Mouse (Mus musculus): ENCODE measurements around the gene Nfya. TPM values are rescaled to one million over a fixed set of nuclear protein-coding genes. Genes with fewer than 3 reads are reported as not detected.
A peak's percentile ranks its signal among the peaks of the same experiment; 100 is the strongest.

Nfya gene
- polyA plus RNA-seq, 1 experiment from 2014 or later, result 8.9 TPM

- H3K4me1 ChIP-seq (replicated peaks), result peaks cover 30% of the 10 kb centered on the region
- ATAC-seq (replicated peaks; ENCODE audit: insufficient number of reproducible peaks, insufficient read depth, low FRiP score, low read depth), result no peak
- WGBS, result 44% methylated on average over 8 of the region's 8 CpGs
- peak overlapping the region; percentile 84 for H3K4me2 ChIP-seq
- H3K36me3 ChIP-seq, result peaks cover 21% of the 10 kb centered on the region
- peak overlapping the region; percentile 66 for H3K4me3 ChIP-seq
- peak overlapping the region; percentile 98 for H3K27ac ChIP-seq
- H3K27me3 ChIP-seq, result no peaks in the 10 kb centered on the region
- H3K9ac ChIP-seq, result peak overlapping the region; percentile 75; the same call in 1 of the 2 replicates
- H3K9me3 ChIP-seq (replicated peaks), result no peaks in the 10 kb centered on the region
Measured at GRCm38 (mm10) chr17:48411241-48411640, 1.5 kb upstream of the Nfya start.

- Histone ChIP-seq H3K4me3 (peak overlapping the region; percentile 66), H3K27me3 (no peaks in the 10 kb centered on the region), H3K9me3 (replicated peaks) (no peaks in the 10 kb centered on the region), H3K4me1 (replicated peaks) (peaks cover 30% of the 10 kb centered on the region), H3K9ac (peak overlapping the region; percentile 75), H3K36me3 (peaks cover 16% of the 10 kb centered on the region; the same call in 1 of the 2 replicates), H3K4me2 (peak overlapping the region; percentile 84), H3K27ac (peak overlapping the region; percentile 98)
- WGBS, result 1% methylated on average over 13 of the region's 13 CpGs
- ATAC-seq (replicated peaks; ENCODE audit: insufficient number of reproducible peaks, insufficient read depth, low FRiP score, low read depth), result no peak
Measured at GRCm38 (mm10) chr17:48410299-48410785, 636 bp upstream of the Nfya start.

DNA sequence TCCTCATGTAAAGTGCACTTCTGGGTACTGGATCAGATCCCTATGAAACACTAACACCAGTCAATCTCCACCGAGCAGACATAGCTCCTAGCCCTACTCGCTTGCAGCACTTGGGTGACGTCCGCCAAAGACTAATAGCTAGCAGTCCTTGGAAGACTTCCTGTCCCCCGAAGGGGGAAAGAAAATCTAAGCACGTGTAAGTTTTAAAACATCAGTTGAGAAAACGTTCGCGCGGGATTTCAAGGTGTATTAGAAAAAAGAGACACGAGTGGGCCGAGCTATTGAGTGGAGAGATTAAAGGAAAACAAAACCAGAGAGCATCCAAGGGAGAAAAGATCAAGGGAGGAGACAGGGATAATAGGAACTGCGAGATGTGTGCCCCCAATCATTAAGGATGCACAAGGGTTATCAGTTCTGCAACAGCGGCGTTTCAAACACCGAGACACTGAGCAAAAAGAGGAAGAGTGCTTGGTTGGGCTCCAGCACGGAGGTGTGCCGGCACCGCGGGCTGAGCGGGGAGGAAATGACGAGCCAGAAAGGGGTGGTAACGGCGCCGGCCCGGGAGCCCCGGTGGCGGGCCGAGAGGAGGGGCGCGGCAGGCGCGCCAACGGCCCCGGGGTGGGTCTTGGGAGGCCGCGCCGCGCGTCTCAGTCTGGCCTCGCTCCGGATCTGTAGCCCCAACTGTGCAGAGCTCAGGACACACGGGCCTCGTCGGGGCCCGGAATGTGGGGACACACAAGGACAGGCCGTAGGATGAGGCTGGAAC is 997 bp downstream of the Nfya start:
- H3K4me1 ChIP-seq (replicated peaks), result peaks cover 30% of the 10 kb centered on the region
- under 1% methylated on average over 47 of the region's 47 CpGs for WGBS
- peak overlapping the region; percentile 66 for H3K4me3 ChIP-seq

GRCm38 (mm10) chr17:48407910-48408525 is 1.7 kb downstream of the Nfya start:
- H3K27me3 ChIP-seq, result no peaks in the 10 kb centered on the region
- WGBS, result 6% methylated on average over 8 of the region's 8 CpGs
- no peaks in the 10 kb centered on the region for H3K9me3 ChIP-seq (replicated peaks)
- peaks cover 9% of the 10 kb centered on the region; the same call in 1 of the 2 replicates for H3K36me3 ChIP-seq
- peak overlapping the region; percentile 83 for H3K9ac ChIP-seq
- no peak for ATAC-seq (replicated peaks; ENCODE audit: insufficient number of reproducible peaks, insufficient read depth, low FRiP score, low read depth)
- H3K4me1 ChIP-seq (replicated peaks), result peaks cover 30% of the 10 kb centered on the region
- H3K4me2 ChIP-seq, result peak overlapping the region; percentile 79
- peak overlapping the region; percentile 66 for H3K4me3 ChIP-seq
- peak overlapping the region; percentile 98 for H3K27ac ChIP-seq

More for the DNA sequence above, 997 bp downstream of the Nfya start:
- peak overlapping the region; percentile 79 for H3K4me2 ChIP-seq
- peak; percentile 38 for ATAC-seq (replicated peaks; ENCODE audit: insufficient number of reproducible peaks, insufficient read depth, low FRiP score, low read depth)
- no peaks in the 10 kb centered on the region for H3K9me3 ChIP-seq (replicated peaks)
- H3K36me3 ChIP-seq, result peaks cover 9% of the 10 kb centered on the region; the same call in 1 of the 2 replicates
- peak overlapping the region; percentile 83 for H3K9ac ChIP-seq
- no peaks in the 10 kb centered on the region for H3K27me3 ChIP-seq
- H3K27ac ChIP-seq, result peak overlapping the region; percentile 98

- 63% methylated on average over 4 of the region's 4 CpGs for WGBS
- Histone ChIP-seq H3K27me3 (no peaks in the 10 kb centered on the region), H3K4me2 (0 out of 2 replicates have a peak overlapping the region, but pooled peaks have one; percentile 11), H3K27ac (no peak overlapping the region), H3K9ac (no peak overlapping the region), H3K9me3 (replicated peaks) (no peaks in the 10 kb centered on the region), H3K4me1 (replicated peaks) (peaks cover 29% of the 10 kb centered on the region), H3K4me3 (0 out of 2 replicates have a peak overlapping the region, but pooled peaks have one; percentile 66), H3K36me3 (0 out of 2 replicates have a peak, but pooled peaks cover 2% of the 10 kb centered on the region)
- ATAC-seq (replicated peaks; ENCODE audit: insufficient number of reproducible peaks, insufficient read depth, low FRiP score, low read depth), result no peak
Measured at GRCm38 (mm10) chr17:48407154-48407553, 2.6 kb downstream of the Nfya start.

- peaks cover 7% of the 10 kb centered on the region; the same call in 1 of the 2 replicates for H3K36me3 ChIP-seq
- H3K9ac ChIP-seq, result no peak overlapping the region
- 67% methylated on average over 1 of the region's 1 CpGs for WGBS
- no peak overlapping the region for H3K4me2 ChIP-seq
- peaks cover 22% of the 10 kb centered on the region for H3K4me1 ChIP-seq (replicated peaks)
- no peak for ATAC-seq (replicated peaks; ENCODE audit: insufficient number of reproducible peaks, insufficient read depth, low FRiP score, low read depth)
- no peak overlapping the region for H3K27ac ChIP-seq
- H3K4me3 ChIP-seq, result no peak overlapping the region
- H3K9me3 ChIP-seq (replicated peaks), result no peaks in the 10 kb centered on the region
- no peaks in the 10 kb centered on the region for H3K27me3 ChIP-seq
Measured at GRCm38 (mm10) chr17:48404706-48405105, 5.0 kb downstream of the Nfya start.

DNA sequence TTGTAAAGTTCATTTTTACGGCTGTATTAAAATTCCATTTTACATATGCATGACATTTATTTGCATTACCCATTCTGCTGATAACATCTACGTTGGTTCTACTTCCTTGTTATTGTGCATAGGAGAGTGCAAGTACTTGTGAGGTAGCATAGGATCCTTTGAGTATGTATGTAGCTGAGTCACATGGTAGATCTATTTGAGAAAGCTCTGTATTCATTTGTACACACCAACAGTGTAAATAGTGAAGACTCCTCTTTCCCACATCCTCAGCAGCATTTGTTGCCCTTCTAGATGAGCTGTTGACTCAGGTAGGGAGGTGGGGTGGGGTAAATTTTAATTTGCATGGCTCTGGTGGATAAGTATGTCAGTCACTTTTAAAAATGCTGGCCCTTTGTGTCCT is 5.9 kb downstream of the Nfya start:
- H3K4me2 ChIP-seq, result no peak overlapping the region
- H3K27ac ChIP-seq, result no peak overlapping the region
- WGBS, result 85% methylated on average over 2 of the region's 2 CpGs
- ATAC-seq (replicated peaks; ENCODE audit: insufficient number of reproducible peaks, insufficient read depth, low FRiP score, low read depth), result no peak
- H3K36me3 ChIP-seq, result peaks cover 15% of the 10 kb centered on the region
- no peak overlapping the region for H3K9ac ChIP-seq
- no peaks in the 10 kb centered on the region for H3K9me3 ChIP-seq (replicated peaks)
- peaks cover 22% of the 10 kb centered on the region for H3K4me1 ChIP-seq (replicated peaks)
- H3K4me3 ChIP-seq, result no peak overlapping the region
- no peaks in the 10 kb centered on the region for H3K27me3 ChIP-seq

DNA sequence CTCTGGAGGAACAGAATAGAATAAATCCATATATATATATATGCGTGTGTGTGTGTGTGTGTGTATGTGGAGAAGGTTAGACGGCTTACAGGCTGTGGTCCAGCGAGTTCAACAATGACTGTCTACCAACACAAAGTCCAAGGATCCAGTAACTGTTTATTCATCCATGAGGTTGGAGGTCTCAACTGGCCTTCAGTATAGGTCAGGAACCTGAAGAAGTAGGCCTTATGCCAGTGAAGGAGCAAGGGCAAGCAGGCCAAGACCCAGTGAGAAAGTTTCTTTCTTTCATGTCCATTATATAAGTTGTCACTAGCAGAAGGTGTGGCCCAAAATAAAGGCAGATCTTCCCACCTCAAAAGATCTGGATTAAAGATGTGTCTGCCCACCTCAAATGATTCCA is 7.0 kb downstream of the Nfya start:
- ATAC-seq (replicated peaks; ENCODE audit: insufficient number of reproducible peaks, insufficient read depth, low FRiP score, low read depth), result no peak
- Histone ChIP-seq H3K4me2 (no peak overlapping the region), H3K4me3 (no peak overlapping the region), H3K27me3 (no peaks in the 10 kb centered on the region), H3K36me3 (peaks cover 25% of the 10 kb centered on the region), H3K9ac (no peak overlapping the region), H3K27ac (no peak overlapping the region), H3K9me3 (replicated peaks) (no peaks in the 10 kb centered on the region), H3K4me1 (replicated peaks) (peaks cover 15% of the 10 kb centered on the region)
- WGBS, result 90% methylated on average over 3 of the region's 3 CpGs

- Histone ChIP-seq H3K27ac (no peak overlapping the region), H3K27me3 (no peaks in the 10 kb centered on the region), H3K4me2 (no peak overlapping the region), H3K4me3 (no peak overlapping the region), H3K4me1 (replicated peaks) (peaks cover 5% of the 10 kb centered on the region; the same call in 1 of the 2 replicates), H3K9ac (no peak overlapping the region), H3K36me3 (peaks cover 28% of the 10 kb centered on the region), H3K9me3 (replicated peaks) (no peaks in the 10 kb centered on the region)
- 88% methylated on average over 4 of the region's 4 CpGs for WGBS
- no peak for ATAC-seq (replicated peaks; ENCODE audit: insufficient number of reproducible peaks, insufficient read depth, low FRiP score, low read depth)
Measured at GRCm38 (mm10) chr17:48401710-48402109, 8.0 kb downstream of the Nfya start.

DNA sequence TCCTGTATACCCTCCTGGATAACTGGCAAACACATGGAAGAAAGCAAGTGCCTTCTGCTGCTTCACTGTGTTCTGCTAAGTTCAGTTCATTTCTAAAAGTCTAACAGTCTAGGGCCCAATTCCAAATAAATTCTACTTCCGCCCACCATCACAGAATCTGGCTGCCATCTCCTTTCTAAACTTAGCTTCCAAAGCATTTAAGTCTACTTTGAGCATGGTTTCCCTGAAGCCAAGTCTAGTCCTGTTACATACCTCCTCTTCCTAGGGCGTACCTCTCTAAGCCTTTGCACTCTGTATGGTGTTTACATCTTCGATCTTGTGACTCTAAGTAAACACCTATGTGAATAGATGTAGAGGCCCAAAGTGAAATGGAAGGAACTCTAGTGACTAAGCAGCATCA is 17.1 kb downstream of the Nfya start:
- no peak overlapping the region for H3K9ac ChIP-seq
- H3K4me3 ChIP-seq, result no peak overlapping the region
- ATAC-seq (replicated peaks; ENCODE audit: insufficient number of reproducible peaks, insufficient read depth, low FRiP score, low read depth), result no peak
- H3K4me1 ChIP-seq (replicated peaks), result no peaks in the 10 kb centered on the region
- H3K9me3 ChIP-seq (replicated peaks), result no peaks in the 10 kb centered on the region
- H3K27me3 ChIP-seq, result no peaks in the 10 kb centered on the region
- no peak overlapping the region for H3K27ac ChIP-seq
- H3K36me3 ChIP-seq, result peaks cover 88% of the 10 kb centered on the region
- WGBS, result 95% methylated on average over 3 of the region's 3 CpGs
- H3K4me2 ChIP-seq, result no peak overlapping the region

DNA sequence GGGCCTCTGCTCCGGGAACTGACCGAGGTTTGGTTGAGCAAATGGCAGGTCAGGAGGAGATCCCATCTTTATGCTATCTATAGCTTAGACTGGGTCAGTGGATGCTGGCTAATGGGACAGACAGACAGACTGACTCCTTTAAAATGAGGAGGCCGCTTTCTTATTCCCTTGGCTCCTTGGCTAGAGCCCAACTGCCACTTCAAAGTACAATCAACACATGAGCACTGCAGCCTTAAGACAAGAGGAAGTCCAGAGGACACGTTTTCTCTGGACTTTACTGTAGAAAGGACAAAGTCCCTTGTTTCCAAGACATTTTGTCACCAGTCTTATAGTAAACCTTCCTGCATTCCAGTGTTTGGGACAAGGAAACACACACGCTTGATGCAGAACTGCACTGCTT is 18.3 kb downstream of the Nfya start:
- no peaks in the 10 kb centered on the region for H3K4me1 ChIP-seq (replicated peaks)
- no peak overlapping the region for H3K4me2 ChIP-seq
- 81% methylated on average over 5 of the region's 5 CpGs for WGBS
- H3K9me3 ChIP-seq (replicated peaks), result no peaks in the 10 kb centered on the region
- no peak overlapping the region for H3K27ac ChIP-seq
- no peaks in the 10 kb centered on the region for H3K27me3 ChIP-seq
- no peak overlapping the region for H3K4me3 ChIP-seq
- no peak for ATAC-seq (replicated peaks; ENCODE audit: insufficient number of reproducible peaks, insufficient read depth, low FRiP score, low read depth)
- H3K36me3 ChIP-seq, result peaks cover 98% of the 10 kb centered on the region
- no peak overlapping the region for H3K9ac ChIP-seq
